Comparison of ENCODE assay signal across 8 mouse cellular contexts in the genomic region with DNA sequence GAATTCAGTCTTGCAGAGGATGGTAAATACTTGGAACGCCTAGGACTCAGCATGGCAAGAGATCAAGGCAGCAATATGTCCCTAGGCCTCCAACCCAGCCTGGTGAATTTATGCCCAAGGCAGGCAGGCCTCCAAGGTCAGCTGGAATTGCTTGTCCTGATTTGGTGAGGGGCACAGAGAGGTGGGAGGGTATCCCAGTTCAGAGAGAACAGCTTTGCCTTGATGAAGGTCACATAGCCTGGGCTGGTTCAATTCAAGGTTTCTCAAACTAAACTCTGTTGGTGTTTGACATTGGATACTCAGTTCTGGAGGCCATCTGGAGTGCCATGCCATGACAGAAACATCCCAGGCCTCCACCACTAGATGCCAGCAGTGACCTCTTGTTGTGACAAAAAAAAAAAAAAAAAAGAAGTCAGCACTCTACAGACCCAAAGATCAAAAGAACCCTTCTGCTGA. TPM values are rescaled to one million over a fixed set of nuclear protein-coding genes. Genes with fewer than 3 reads are reported as not detected.
A peak's percentile ranks its signal among the peaks of the same experiment; 100 is the strongest.
DNase-seq lines count a peak whose midpoint lies in the region; ATAC-seq lines count a peak whose summit lies in the region.

No protein-coding gene starts in this region.

- ATAC-seq in granulocyte monocyte progenitor cell, adult 5-6 weeks (replicated peaks; ENCODE audit: poor library complexity, severe bottlenecking) = peak; percentile 45; the same call in 1 of the 2 replicates

- peak; percentile 33 for DNase-seq in cerebellum, adult 11-12 months
- DNase-seq in cerebellum, adult 11 months = no peak
- peak; percentile 13 for DNase-seq in retina, adult 2 months (ENCODE audit: low read depth, low spot score)
- no peak for DNase-seq in retina, embryonic 14.5 days (ENCODE audit: low spot score)
- peak; percentile 68 for DNase-seq in lung, postnatal 10 days
- no peak for DNase-seq in natural killer cell, adult 2 months (ENCODE audit: low spot score in 2 of 2)
- DNase-seq in yolk sac, embryonic 10.5 days (ENCODE audit: low spot score) = no peak

RNA-seq across cellular contexts. Expression of a gene that starts 48.3 kb away (rescaled TPM):
- total RNA-seq in granulocyte monocyte progenitor cell, adult 5-6 weeks (2014; fragmentation: Nextera tagmentation) = not detected in 2 replicates
- total RNA-seq in granulocyte monocyte progenitor cell, adult 5-6 weeks (2017) = not detected in 2 replicates

Comparison
In these comparisons a context has a peak if more than half of its experiments do, and no peak if none do; other contexts are left out.
1. DNase-seq: peak in cerebellum, adult 11-12 months (single experiment), retina, adult 2 months (single experiment) and lung, postnatal 10 days (single experiment); none in cerebellum, adult 11 months (single experiment), retina, embryonic 14.5 days (single experiment), natural killer cell, adult 2 months (0 of 2) and yolk sac, embryonic 10.5 days (single experiment).